Mouse (Mus musculus) bone marrow, adult 2 months (tissue): ENCODE measurements at regions not wholly inside any gene's neighbourhood (a gene's known extent, or its start where the extent isn't known, plus 50 kb on each side); places are given as distances from the start of the nearest gene placed in this dataset.

Source experiments
- CTCF ChIP-seq: fragments of 200-500 bp; IDR thresholded peaks from 2 replicates; pipeline ENCODE4 v1.5.1; 2011; ENCODE audit warnings: low read length, control low read depth; ENCODE audit not compliant: control insufficient read depth, insufficient read depth
- POLR2A ChIP-seq: fragments of 200-500 bp; IDR thresholded peaks from 2 replicates; pipeline ENCODE4 v1.6.1; 2011; ENCODE audit warnings: low read depth, mild to moderate bottlenecking, control low read depth, low read length, borderline replicate concordance; ENCODE audit not compliant: control insufficient read depth

DNA sequence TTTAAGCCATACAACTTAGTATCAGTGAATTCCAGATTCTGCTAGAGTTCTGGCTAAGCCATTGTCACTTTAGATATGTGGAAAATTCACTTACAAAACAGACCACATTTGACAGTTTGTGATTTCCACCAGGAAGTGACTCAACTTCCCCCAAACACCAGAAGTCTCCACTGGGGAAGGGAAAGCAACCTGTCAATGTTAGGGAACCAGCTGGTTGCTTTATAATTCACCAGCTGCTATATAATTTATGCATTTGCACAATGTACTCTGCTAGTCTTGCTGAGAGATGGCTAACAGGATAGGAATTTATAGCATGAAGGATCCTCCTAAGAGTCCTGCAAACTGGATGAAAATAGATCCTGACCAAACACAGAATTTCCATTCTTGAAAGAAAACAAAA lies 72.9 kb upstream of the Nxt1 start:
- TF ChIP-seq POLR2A (no peak), CTCF (no peak)
